Mouse (Mus musculus): Measurements from ENCODE around the gene Vamp1.

DNA sequence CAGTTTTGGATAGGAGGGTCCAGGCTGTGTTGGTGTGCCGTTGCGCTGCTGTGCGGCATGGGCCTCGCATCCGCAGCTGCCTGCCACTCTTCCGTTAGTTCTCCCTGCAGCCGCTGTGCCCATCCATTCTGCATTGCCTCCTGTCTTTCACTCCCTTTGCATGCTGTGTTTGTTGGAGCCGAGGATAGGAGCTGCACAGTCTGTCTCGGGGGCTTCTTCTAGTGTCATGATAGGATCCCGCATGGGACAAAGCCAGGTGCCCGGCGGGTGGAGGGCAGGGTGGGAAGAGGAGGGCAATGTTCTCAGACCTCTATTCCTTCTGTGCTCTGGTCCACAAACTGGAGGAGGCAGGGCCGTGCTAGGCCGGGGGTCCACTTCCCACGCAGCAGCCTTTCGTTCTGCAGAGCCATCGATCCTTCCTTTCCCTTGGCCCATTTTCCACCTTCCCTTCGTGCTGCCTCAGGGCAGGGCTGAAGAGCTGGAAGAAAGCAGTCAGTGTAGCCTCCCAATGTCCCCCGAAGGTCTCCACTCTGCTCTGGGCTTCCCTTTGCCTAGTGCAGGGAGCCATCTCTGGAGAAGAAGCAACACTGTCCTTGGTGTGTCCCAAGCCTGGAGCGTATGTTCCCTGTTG lies 5.9 kb downstream of the Vamp1 start:
- TF ChIP-seq CTCF (IDR thresholded peaks at IDR 0.05; ENCODE audit: low read depth, low read length), result no peak
- TF ChIP-seq POLR2AphosphoS5 (IDR thresholded peaks at IDR 0.05; ENCODE audit: insufficient replicate concordance, low read depth, low read length), result no peak
- TF ChIP-seq TAL1 (conservative IDR thresholded peaks at IDR 0.05; ENCODE audit: low read depth, low read length), result no peak
- TF ChIP-seq GATA1 (IDR thresholded peaks at IDR 0.05; ENCODE audit: borderline replicate concordance, low read length), result no peak
